Mouse (Mus musculus): ENCODE data around the gene Lrrc41. TPM values are rescaled to one million over a fixed set of nuclear protein-coding genes. Genes with fewer than 3 reads are reported as not detected.

Lrrc41 gene
- polyA plus RNA-seq, 1 experiment from 2014 or later = 67.6 TPM

DNA sequence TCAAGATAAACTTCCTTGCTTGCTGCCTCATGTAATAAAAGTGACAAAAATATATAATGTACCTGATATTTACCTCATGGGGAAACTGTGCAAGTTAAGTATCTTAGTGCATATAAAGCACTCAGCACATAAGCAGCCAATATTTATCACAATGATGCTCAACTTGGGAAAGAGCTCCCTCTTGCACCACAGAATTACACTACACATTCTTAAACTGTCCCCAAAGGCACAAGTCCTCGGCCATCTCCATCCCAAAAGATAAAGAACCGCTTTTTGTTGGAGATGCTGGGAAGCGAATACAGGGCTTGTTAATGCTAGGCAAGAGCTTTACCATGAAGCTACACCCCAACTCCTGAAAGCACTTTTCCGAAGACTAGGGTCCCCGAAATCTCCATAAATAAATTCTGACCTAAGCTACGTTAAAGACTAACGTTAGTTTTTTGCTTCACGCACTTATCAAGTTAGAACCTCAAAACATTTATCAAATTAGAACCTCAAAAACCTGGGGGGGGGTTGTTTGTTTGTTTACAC, 859 bp upstream of the Lrrc41 start:
- peak overlapping the region; percentile 98 for H3K4me3 ChIP-seq (ENCODE audit: low read depth, low read length)
- peak overlapping the region; percentile 90 for H3K4me2 ChIP-seq
- peaks cover 20% of the 10 kb centered on the region for H3K4me1 ChIP-seq (replicated peaks; ENCODE audit: control insufficient read depth, insufficient read depth, low read length)
- H3K9me3 ChIP-seq (ENCODE audit: control insufficient read depth, low read length) = no peaks in the 10 kb centered on the region
- peaks cover 10% of the 10 kb centered on the region for H3K36me3 ChIP-seq (ENCODE audit: control insufficient read depth, insufficient read depth, low read length)
- H3K27me3 ChIP-seq (replicated peaks; ENCODE audit: control insufficient read depth, insufficient read depth, low read length) = no peaks in the 10 kb centered on the region
- H3K9ac ChIP-seq (ENCODE audit: low read depth, low read length) = peak overlapping the region; percentile 99
- 1% methylated on average over 8 of the region's 8 CpGs for WGBS
- peak overlapping the region; percentile 94 for H3K27ac ChIP-seq (ENCODE audit: low read depth, low read length)
- ATAC-seq (replicated peaks; ENCODE audit: low FRiP score) (no peak), DNase-seq (ENCODE audit: low spot score) (no peak)

DNA sequence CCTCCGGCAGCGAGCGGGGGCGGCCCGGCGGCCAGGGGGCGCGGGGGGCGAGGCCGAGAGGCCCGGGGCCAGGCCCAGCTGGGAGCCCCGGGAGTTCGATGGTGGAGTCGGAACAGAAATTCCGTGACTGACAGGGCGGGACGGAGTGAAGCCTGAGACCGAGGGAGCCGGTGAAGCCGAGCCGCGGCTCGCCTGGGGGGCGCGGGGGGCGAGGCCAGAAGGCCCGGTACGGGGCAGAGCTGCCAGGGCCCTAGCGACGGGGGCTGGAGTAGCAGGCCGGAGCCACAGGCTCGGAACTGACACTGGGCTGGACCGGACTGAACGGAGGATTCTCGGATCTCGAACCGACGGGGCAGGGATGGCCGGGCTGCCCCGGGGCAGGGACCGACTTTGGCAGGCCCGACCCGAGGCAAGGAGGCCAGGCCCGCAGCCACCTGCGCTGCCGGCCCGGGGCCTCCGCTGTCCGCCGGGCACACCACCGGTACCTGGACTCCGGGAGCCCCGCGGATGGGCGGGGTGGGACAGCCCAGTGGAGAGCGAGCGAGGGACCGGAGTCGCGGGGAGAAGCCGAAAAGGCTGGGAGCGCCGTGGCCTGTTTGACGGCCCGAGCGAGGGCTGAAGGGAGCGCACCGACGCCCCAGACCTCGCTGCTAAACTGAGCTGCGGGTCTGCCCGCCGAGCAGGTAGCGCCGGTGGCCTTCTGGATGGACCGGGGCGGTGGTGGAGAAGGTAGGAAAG, 731 bp downstream of the Lrrc41 start:
- H3K4me2 ChIP-seq = peak overlapping the region; percentile 90
- peak overlapping the region; percentile 99 for H3K9ac ChIP-seq (ENCODE audit: low read depth, low read length)
- H3K27me3 ChIP-seq (replicated peaks; ENCODE audit: control insufficient read depth, insufficient read depth, low read length) = no peaks in the 10 kb centered on the region
- peak overlapping the region; percentile 98 for H3K4me3 ChIP-seq (ENCODE audit: low read depth, low read length)
- peak; percentile 84 for DNase-seq (ENCODE audit: low spot score)
- peak overlapping the region; percentile 94 for H3K27ac ChIP-seq (ENCODE audit: low read depth, low read length)
- peaks cover 20% of the 10 kb centered on the region for H3K4me1 ChIP-seq (replicated peaks; ENCODE audit: control insufficient read depth, insufficient read depth, low read length)
- WGBS = under 1% methylated on average over 77 of the region's 77 CpGs
- no peaks in the 10 kb centered on the region for H3K9me3 ChIP-seq (ENCODE audit: control insufficient read depth, low read length)
- H3K36me3 ChIP-seq (ENCODE audit: control insufficient read depth, insufficient read depth, low read length) = peaks cover 8% of the 10 kb centered on the region; the same call in 1 of the 2 replicates
- ATAC-seq (replicated peaks; ENCODE audit: low FRiP score) = peak; percentile 60

DNA sequence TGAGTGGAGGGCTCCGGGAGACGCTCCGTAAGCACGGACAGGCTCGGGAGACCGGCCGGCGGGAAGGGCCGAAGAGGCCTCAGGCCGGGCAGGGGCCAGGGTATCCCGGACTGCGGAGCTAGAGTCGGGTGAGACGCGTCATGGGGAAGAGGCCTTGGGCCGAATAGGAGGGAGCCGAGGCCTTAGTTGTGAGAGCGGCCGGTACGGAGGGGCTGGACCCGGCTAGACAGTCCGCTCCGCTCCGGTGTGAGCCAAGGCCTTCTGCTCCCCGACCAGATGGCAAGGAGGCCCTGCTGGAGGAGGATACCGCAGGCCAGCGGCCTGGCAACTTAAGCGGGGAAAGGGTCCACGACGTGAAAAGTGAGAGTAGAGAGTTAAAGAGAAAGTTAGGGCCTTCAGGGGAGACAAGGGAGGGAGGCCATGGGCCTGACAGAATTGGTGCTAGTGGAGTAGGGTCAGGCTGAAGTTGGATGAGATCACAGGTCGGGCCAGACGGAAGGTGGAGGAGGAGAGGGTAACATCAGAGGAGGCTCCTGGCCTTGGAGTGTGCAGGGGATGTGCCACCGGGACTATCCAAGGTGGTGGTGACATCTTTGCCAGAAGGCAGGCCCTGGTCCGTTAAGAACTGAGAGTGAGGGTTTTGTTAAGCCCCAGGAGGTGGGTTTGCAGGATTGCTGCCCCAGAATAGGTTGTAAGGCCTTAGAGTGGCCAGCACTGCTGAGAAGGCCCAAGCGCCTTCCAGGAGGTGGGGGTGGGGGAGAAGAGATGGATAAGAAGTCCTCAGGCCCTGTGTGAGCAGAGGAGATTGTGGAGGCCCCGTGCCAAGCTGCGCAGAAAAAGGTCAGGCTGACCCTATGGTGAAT, 1.5 kb downstream of the Lrrc41 start:
- DNase-seq (ENCODE audit: low spot score) (peak; percentile 77), ATAC-seq (replicated peaks; ENCODE audit: low FRiP score) (peak; percentile 39)
- peak overlapping the region; percentile 94 for H3K27ac ChIP-seq (ENCODE audit: low read depth, low read length)
- peaks cover 14% of the 10 kb centered on the region for H3K36me3 ChIP-seq (ENCODE audit: control insufficient read depth, insufficient read depth, low read length)
- H3K4me1 ChIP-seq (replicated peaks; ENCODE audit: control insufficient read depth, insufficient read depth, low read length) = peaks cover 20% of the 10 kb centered on the region
- under 1% methylated on average over 37 of the region's 37 CpGs for WGBS
- no peaks in the 10 kb centered on the region for H3K27me3 ChIP-seq (replicated peaks; ENCODE audit: control insufficient read depth, insufficient read depth, low read length)
- peak overlapping the region; percentile 90 for H3K4me2 ChIP-seq
- peak overlapping the region; percentile 99 for H3K9ac ChIP-seq (ENCODE audit: low read depth, low read length)
- H3K4me3 ChIP-seq (ENCODE audit: low read depth, low read length) = peak overlapping the region; percentile 98
- no peaks in the 10 kb centered on the region for H3K9me3 ChIP-seq (ENCODE audit: control insufficient read depth, low read length)

DNA sequence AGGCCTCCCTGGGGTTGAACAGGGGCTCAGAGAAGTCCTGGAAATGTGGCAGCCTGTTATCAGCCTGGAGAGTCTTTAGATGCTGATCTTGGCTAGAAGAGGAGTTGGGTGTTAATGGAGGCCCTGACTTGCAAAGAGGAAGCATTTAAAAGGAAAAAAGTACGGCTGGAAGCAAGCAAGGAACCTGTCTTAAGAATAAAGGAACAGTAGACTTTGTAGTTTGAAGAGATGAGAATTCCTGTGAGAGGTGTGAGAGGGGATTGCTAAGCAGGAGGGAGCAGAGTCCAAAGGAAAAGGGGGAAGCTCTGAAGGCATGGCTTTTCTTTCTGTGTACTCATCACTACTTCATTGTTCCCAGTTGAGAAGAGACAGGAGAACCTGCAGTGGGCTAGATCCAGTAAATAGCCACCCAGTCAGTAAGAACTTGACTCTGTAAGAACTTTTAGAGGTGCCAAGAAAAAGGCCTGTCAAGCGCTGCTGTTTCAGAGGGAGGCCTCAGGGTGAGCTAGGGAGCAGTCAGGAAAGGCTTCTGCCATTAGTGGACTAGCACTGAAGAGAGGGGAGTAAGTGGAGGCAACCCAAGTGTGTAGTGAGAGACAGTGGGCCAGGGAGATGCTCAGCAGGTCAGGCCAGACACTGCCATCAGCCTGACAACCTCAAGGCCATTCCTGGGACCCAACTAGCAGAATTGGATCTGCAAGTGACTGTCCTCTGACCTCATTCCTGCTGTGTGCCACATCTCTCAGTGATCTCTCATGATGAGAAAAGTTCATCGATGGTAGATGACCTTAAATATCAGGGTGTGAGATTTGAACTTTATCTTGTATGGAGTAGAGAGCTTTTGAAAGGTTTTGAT, 2.4 kb downstream of the Lrrc41 start:
- ATAC-seq (replicated peaks; ENCODE audit: low FRiP score) = no peak
- Histone ChIP-seq H3K9ac (ENCODE audit: low read depth, low read length) (peak overlapping the region; percentile 99), H3K27ac (ENCODE audit: low read depth, low read length) (peak overlapping the region; percentile 94), H3K27me3 (replicated peaks; ENCODE audit: control insufficient read depth, insufficient read depth, low read length) (no peaks in the 10 kb centered on the region), H3K4me2 (peak overlapping the region; percentile 90), H3K4me3 (ENCODE audit: low read depth, low read length) (peak overlapping the region; percentile 98), H3K36me3 (ENCODE audit: control insufficient read depth, insufficient read depth, low read length) (peaks cover 17% of the 10 kb centered on the region), H3K4me1 (replicated peaks; ENCODE audit: control insufficient read depth, insufficient read depth, low read length) (peaks cover 20% of the 10 kb centered on the region), H3K9me3 (ENCODE audit: control insufficient read depth, low read length) (no peaks in the 10 kb centered on the region)
- DNase-seq (ENCODE audit: low spot score) = no peak
- WGBS = 52% methylated on average over 3 of the region's 3 CpGs

DNA sequence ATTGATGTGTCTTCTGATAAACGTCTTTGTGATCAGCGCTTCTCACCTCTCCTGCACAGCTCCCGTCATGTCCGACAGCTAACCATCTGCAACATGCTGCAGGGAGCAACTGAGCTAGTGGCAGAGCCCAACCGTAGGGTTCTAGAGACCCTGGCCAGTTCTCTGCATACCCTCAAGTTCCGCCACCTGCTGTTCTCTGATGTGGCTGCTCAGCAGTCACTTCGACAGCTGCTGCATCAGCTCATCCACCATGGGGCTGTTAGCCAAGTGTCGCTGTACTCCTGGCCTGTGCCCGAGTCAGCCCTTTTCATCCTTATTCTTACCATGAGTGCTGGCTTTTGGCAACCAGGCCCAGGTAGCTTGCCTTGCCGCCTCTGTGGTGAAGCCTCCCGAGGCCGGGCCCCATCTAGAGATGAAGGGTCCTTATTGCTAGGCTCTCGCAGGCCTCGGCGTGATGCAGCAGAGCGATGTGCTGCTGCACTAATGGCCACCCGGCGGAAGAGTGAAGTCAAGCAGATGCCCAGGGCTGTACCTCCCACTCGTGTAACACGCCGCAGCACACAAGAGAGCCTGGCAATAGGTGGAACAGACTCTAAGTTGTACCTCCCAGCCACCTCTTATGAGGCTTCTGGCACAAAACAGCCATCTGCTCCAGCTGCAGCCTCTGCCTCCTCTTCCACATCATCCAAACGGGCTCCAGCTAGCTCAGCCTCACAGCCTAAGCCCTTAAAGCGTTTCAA, 13.6 kb downstream of the Lrrc41 start:
- ATAC-seq (replicated peaks; ENCODE audit: low FRiP score) (peak; percentile 35; the same call in 1 of the 2 replicates), DNase-seq (ENCODE audit: low spot score) (no peak)
- WGBS = 90% methylated on average over 23 of the region's 23 CpGs
- Histone ChIP-seq H3K4me1 (replicated peaks; ENCODE audit: control insufficient read depth, insufficient read depth, low read length) (no peaks in the 10 kb centered on the region), H3K27me3 (replicated peaks; ENCODE audit: control insufficient read depth, insufficient read depth, low read length) (no peaks in the 10 kb centered on the region), H3K9me3 (ENCODE audit: control insufficient read depth, low read length) (no peaks in the 10 kb centered on the region), H3K27ac (ENCODE audit: low read depth, low read length) (no peak overlapping the region), H3K4me2 (no peak overlapping the region), H3K36me3 (ENCODE audit: control insufficient read depth, insufficient read depth, low read length) (peaks cover 30% of the 10 kb centered on the region), H3K9ac (ENCODE audit: low read depth, low read length) (no peak overlapping the region), H3K4me3 (ENCODE audit: low read depth, low read length) (no peak overlapping the region)

DNA sequence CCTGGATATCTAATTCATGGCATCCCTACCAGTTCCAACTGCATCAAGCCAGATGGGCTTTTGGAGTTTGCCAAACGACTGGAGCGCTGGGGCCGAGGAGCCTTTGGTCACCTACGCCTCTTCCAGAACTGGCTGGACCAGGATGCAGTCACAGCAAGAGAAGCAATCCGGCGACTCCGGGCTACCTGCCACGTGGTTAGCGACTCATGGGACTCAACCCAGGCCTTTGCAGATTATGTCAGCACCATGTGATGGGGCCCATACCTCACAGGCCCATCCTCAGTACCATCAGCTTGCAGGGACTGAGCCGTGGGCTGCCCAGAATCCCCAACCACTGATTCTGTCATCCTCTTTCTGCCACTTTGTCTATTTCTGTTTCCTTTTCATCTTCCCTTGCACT, 21.2 kb downstream of the Lrrc41 start:
- no peak overlapping the region for H3K27ac ChIP-seq (ENCODE audit: low read depth, low read length)
- peaks cover 53% of the 10 kb centered on the region for H3K36me3 ChIP-seq (ENCODE audit: control insufficient read depth, insufficient read depth, low read length)
- H3K27me3 ChIP-seq (replicated peaks; ENCODE audit: control insufficient read depth, insufficient read depth, low read length) = no peaks in the 10 kb centered on the region
- H3K4me3 ChIP-seq (ENCODE audit: low read depth, low read length) = no peak overlapping the region
- H3K9me3 ChIP-seq (ENCODE audit: control insufficient read depth, low read length) = no peaks in the 10 kb centered on the region
- no peak overlapping the region for H3K4me2 ChIP-seq
- H3K9ac ChIP-seq (ENCODE audit: low read depth, low read length) = no peak overlapping the region
- 89% methylated on average over 10 of the region's 10 CpGs for WGBS
- DNase-seq (ENCODE audit: low spot score) (no peak), ATAC-seq (replicated peaks; ENCODE audit: low FRiP score) (no peak)
- peaks cover 12% of the 10 kb centered on the region for H3K4me1 ChIP-seq (replicated peaks; ENCODE audit: control insufficient read depth, insufficient read depth, low read length)

DNA sequence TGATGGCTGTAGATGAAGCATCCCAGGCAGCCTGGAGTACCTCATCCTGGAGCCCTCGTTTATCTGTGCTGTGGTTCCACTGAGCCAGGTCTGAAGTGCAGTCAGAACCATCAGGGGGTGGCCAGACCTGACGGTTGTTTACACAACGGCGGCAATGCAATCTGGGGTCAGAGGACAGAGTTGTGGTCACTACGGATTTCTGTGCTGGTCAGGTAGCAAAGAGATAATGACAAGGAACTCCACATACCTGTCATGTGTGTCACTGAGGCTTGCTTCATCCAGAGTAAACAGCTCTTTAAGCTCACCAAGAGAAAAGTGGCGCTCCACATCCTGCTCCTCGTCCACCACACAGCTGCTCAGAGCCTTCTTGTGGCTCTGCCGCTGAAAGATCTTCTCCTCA, 22.1 kb downstream of the Lrrc41 start:
- ATAC-seq (replicated peaks; ENCODE audit: low FRiP score) = no peak
- 0 out of 2 replicates have a peak overlapping the region, but pooled peaks have one; percentile 5 for H3K27ac ChIP-seq (ENCODE audit: low read depth, low read length)
- no peak overlapping the region for H3K4me3 ChIP-seq (ENCODE audit: low read depth, low read length)
- no peak overlapping the region for H3K9ac ChIP-seq (ENCODE audit: low read depth, low read length)
- peaks cover 17% of the 10 kb centered on the region for H3K4me1 ChIP-seq (replicated peaks; ENCODE audit: control insufficient read depth, insufficient read depth, low read length)
- peaks cover 51% of the 10 kb centered on the region for H3K36me3 ChIP-seq (ENCODE audit: control insufficient read depth, insufficient read depth, low read length)
- no peaks in the 10 kb centered on the region for H3K9me3 ChIP-seq (ENCODE audit: control insufficient read depth, low read length)
- H3K27me3 ChIP-seq (replicated peaks; ENCODE audit: control insufficient read depth, insufficient read depth, low read length) = no peaks in the 10 kb centered on the region
- DNase-seq (ENCODE audit: low spot score) = no peak
- no peak overlapping the region for H3K4me2 ChIP-seq
- 71% methylated on average over 8 of the region's 8 CpGs for WGBS

Data from liver, embryonic 11.5 days (tissue).